Mouse (Mus musculus): ENCODE measurements around the gene Mfsd4a. TPM values are rescaled to one million over a fixed set of nuclear protein-coding genes. Genes with fewer than 3 reads are reported as not detected.

Mfsd4a gene
- polyA plus RNA-seq, 1 experiment, result 64.1 TPM

- H3K4me1 ChIP-seq (ENCODE audit: control insufficient read depth, insufficient read depth, low read length), result peaks cover 7% of the 10 kb centered on the region; the same call in 1 of the 2 replicates
- no peak overlapping the region for H3K4me3 ChIP-seq (ENCODE audit: insufficient read depth, low read depth, low read length)
- no peak for DNase-seq
- H3K27me3 ChIP-seq (replicated peaks; ENCODE audit: control insufficient read depth, insufficient read depth, low read length), result no peaks in the 10 kb centered on the region
- 0 out of 2 replicates have a peak overlapping the region, but pooled peaks have one; percentile 4 for H3K27ac ChIP-seq (ENCODE audit: insufficient read depth, low read depth, low read length)
- no peaks in the 10 kb centered on the region for H3K36me3 ChIP-seq (ENCODE audit: control insufficient read depth, insufficient read depth, low read length)
- WGBS, result 81% methylated on average over 8 of the region's 8 CpGs
- TF ChIP-seq POLR2A (IDR thresholded peaks at IDR 0.05; ENCODE audit: low read depth, low read length) (no peak), CTCF (conservative IDR thresholded peaks at IDR 0.05; ENCODE audit: insufficient read depth, insufficient read length, low read depth, low read length) (no peak)
Measured at GRCm38 (mm10) chr1:132065475-132066172, 2.2 kb downstream of the Mfsd4a start.

- 78% methylated on average over 1 of the region's 1 CpGs for WGBS
- DNase-seq, result no peak
- Histone ChIP-seq H3K36me3 (ENCODE audit: control insufficient read depth, insufficient read depth, low read length) (no peaks in the 10 kb centered on the region), H3K4me1 (ENCODE audit: control insufficient read depth, insufficient read depth, low read length) (peaks cover 7% of the 10 kb centered on the region; the same call in 1 of the 2 replicates), H3K4me3 (ENCODE audit: insufficient read depth, low read depth, low read length) (no peak overlapping the region), H3K27ac (ENCODE audit: insufficient read depth, low read depth, low read length) (0 out of 2 replicates have a peak overlapping the region, but pooled peaks have one; percentile 4), H3K27me3 (replicated peaks; ENCODE audit: control insufficient read depth, insufficient read depth, low read length) (no peaks in the 10 kb centered on the region)
- no peak for TF ChIP-seq CTCF (conservative IDR thresholded peaks at IDR 0.05; ENCODE audit: insufficient read depth, insufficient read length, low read depth, low read length)
- no peak for TF ChIP-seq POLR2A (IDR thresholded peaks at IDR 0.05; ENCODE audit: low read depth, low read length)
Measured at GRCm38 (mm10) chr1:132065001-132065400, 2.9 kb downstream of the Mfsd4a start.

- no peak overlapping the region for H3K4me3 ChIP-seq (ENCODE audit: insufficient read depth, low read depth, low read length)
- no peak for DNase-seq
- WGBS, result 69% methylated on average over 4 of the region's 4 CpGs
- TF ChIP-seq POLR2A (IDR thresholded peaks at IDR 0.05; ENCODE audit: low read depth, low read length) (no peak), CTCF (conservative IDR thresholded peaks at IDR 0.05; ENCODE audit: insufficient read depth, insufficient read length, low read depth, low read length) (no peak)
- no peaks in the 10 kb centered on the region for H3K27me3 ChIP-seq (replicated peaks; ENCODE audit: control insufficient read depth, insufficient read depth, low read length)
- H3K36me3 ChIP-seq (ENCODE audit: control insufficient read depth, insufficient read depth, low read length), result no peaks in the 10 kb centered on the region
- peaks cover 7% of the 10 kb centered on the region; the same call in 1 of the 2 replicates for H3K4me1 ChIP-seq (ENCODE audit: control insufficient read depth, insufficient read depth, low read length)
- peak overlapping the region; percentile 79 for H3K27ac ChIP-seq (ENCODE audit: insufficient read depth, low read depth, low read length)
Measured at GRCm38 (mm10) chr1:132063096-132063495, 4.8 kb downstream of the Mfsd4a start.

DNA sequence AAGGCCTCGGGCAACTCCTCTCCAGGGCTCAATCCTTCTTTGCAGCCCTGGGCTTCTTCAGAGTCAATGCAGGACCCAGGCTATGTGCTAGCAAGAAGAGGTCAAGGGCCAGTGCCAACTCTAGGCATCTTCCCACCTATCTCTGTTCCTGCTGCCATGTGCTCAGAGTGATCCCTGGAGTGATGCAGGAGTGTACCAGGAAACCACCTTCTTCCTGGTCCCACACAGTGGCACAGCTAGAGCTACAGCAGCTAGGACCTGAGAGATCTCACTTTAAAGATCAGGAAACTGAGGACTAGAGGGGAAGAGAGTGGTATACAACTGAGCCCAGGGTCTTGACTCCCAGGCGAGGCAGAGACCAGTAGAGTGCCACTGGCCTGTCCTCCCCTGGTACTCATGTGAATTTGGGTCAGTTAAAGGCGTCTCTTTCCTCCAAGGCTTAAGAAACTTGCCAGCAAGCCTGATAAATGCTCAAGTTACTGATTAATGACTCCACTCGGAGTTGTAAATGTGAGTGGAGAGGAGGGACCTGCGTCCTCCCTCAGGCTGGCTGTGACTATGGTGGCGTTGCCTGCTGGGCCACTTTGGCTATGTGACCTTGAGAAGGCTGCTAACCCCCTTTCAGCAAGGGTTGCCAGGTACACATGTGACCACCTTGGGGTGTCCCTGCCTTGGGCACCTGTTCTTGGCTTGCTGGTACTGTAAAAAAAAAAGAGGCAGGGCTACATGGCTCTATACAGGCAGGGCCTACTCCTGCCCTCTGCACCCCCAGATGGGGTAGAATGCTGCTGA, 5.9 kb downstream of the Mfsd4a start:
- Histone ChIP-seq H3K4me3 (ENCODE audit: insufficient read depth, low read depth, low read length) (no peak overlapping the region), H3K27ac (ENCODE audit: insufficient read depth, low read depth, low read length) (peak overlapping the region; percentile 79), H3K4me1 (ENCODE audit: control insufficient read depth, insufficient read depth, low read length) (peaks cover 7% of the 10 kb centered on the region; the same call in 1 of the 2 replicates), H3K27me3 (replicated peaks; ENCODE audit: control insufficient read depth, insufficient read depth, low read length) (no peaks in the 10 kb centered on the region), H3K36me3 (ENCODE audit: control insufficient read depth, insufficient read depth, low read length) (no peaks in the 10 kb centered on the region)
- peak; percentile 84 for DNase-seq
- no peak for TF ChIP-seq CTCF (conservative IDR thresholded peaks at IDR 0.05; ENCODE audit: insufficient read depth, insufficient read length, low read depth, low read length)
- TF ChIP-seq POLR2A (IDR thresholded peaks at IDR 0.05; ENCODE audit: low read depth, low read length), result no peak
- 36% methylated on average over 6 of the region's 6 CpGs for WGBS

DNA sequence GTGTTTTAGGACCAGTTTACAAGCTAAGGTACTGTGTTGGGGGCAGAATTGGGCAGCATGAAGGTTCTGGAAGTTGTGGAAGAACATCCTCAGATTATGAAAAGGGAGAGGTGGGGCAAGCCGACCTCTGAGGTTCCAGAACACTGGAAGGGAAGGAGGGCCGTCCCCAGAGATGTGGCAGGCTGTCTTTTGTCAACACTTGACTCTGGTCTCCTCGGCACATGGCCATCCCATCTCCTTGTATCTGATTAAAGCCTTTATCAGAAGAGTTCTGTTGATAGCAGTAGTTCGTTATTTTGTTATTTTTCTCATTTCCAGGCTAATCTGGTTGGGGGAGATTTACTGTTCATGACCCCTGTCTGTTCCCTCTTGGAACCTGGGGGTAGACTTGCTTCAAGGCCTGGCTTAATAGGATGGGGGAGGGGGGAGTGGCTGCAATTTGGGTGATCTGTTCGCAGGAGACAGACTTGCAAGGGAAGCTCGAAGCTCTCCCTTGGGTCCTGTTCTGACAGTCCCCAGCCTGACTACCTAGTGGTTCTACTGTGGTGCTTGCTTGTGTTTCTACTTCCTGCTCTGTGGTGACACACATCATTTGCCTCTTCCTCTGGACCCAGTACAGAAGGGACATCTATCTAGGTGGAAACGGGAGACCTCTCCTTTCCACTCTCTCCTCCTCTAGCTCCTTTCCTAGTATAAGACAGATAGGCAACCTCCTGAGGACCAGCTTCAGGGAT, 7.7 kb downstream of the Mfsd4a start:
- WGBS, result 62% methylated on average over 7 of the region's 7 CpGs
- DNase-seq, result no peak
- no peak overlapping the region for H3K27ac ChIP-seq (ENCODE audit: insufficient read depth, low read depth, low read length)

DNA sequence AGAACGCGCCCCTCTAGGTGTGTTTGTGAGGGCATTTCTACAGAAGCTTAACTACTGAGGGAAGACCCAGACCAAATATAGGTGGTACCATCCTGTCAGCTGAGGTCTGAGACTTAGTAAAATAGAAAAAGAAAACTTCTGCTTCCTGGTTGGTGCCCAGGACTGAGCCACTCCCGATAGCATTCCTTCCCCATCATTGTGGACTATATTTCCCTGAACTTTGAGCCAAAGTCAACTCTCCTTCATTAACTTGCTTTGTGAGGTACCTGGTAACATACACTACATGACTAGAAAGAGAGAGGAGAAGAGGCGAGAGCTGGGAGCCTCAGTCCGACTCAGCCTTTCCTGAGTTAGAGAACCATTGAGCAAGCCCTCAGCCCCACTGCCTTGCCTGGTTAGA, 9.3 kb downstream of the Mfsd4a start:
- H3K27me3 ChIP-seq (replicated peaks; ENCODE audit: control insufficient read depth, insufficient read depth, low read length), result no peaks in the 10 kb centered on the region
- H3K27ac ChIP-seq (ENCODE audit: insufficient read depth, low read depth, low read length), result no peak overlapping the region
- no peak overlapping the region for H3K4me3 ChIP-seq (ENCODE audit: insufficient read depth, low read depth, low read length)
- no peaks in the 10 kb centered on the region for H3K36me3 ChIP-seq (ENCODE audit: control insufficient read depth, insufficient read depth, low read length)
- no peak for DNase-seq
- H3K4me1 ChIP-seq (ENCODE audit: control insufficient read depth, insufficient read depth, low read length), result peaks cover 7% of the 10 kb centered on the region; the same call in 1 of the 2 replicates
- WGBS, result 82% methylated on average over 5 of the region's 5 CpGs
- TF ChIP-seq POLR2A (IDR thresholded peaks at IDR 0.05; ENCODE audit: low read depth, low read length) (no peak), CTCF (conservative IDR thresholded peaks at IDR 0.05; ENCODE audit: insufficient read depth, insufficient read length, low read depth, low read length) (no peak)

More for the DNA sequence above, 7.7 kb downstream of the Mfsd4a start:
- no peaks in the 10 kb centered on the region for H3K36me3 ChIP-seq (ENCODE audit: control insufficient read depth, insufficient read depth, low read length)
- TF ChIP-seq CTCF (conservative IDR thresholded peaks at IDR 0.05; ENCODE audit: insufficient read depth, insufficient read length, low read depth, low read length) (no peak), POLR2A (IDR thresholded peaks at IDR 0.05; ENCODE audit: low read depth, low read length) (no peak)
- no peak overlapping the region for H3K4me3 ChIP-seq (ENCODE audit: insufficient read depth, low read depth, low read length)
- H3K27me3 ChIP-seq (replicated peaks; ENCODE audit: control insufficient read depth, insufficient read depth, low read length), result no peaks in the 10 kb centered on the region
- peaks cover 7% of the 10 kb centered on the region; the same call in 1 of the 2 replicates for H3K4me1 ChIP-seq (ENCODE audit: control insufficient read depth, insufficient read depth, low read length)
